Mouse (Mus musculus): ENCODE results near the gene Gpc6. TPM values are rescaled to one million over a fixed set of nuclear protein-coding genes. Genes with fewer than 3 reads are reported as not detected.

Gpc6 gene
- polyA plus RNA-seq, 1 experiment from 2014 or later, result 24.6 TPM

GRCm38 (mm10) chr14:117852266-117852665, 927.2 kb downstream of the Gpc6 start:
- Histone ChIP-seq H3K27ac (replicated peaks) (no peak overlapping the region), H3K4me1 (no peaks in the 10 kb centered on the region), H3K9ac (replicated peaks) (no peak overlapping the region), H3K4me3 (replicated peaks) (no peak overlapping the region), H3K36me3 (no peaks in the 10 kb centered on the region), H3K4me2 (no peak overlapping the region), H3K27me3 (replicated peaks) (no peaks in the 10 kb centered on the region), H3K9me3 (replicated peaks) (no peaks in the 10 kb centered on the region)
- ATAC-seq (ENCODE audit: low FRiP score), result no peak
- 90% methylated on average over 3 of the region's 3 CpGs for WGBS

- H3K36me3 ChIP-seq, result no peaks in the 10 kb centered on the region
- H3K9ac ChIP-seq (replicated peaks), result no peak overlapping the region
- no peaks in the 10 kb centered on the region for H3K4me1 ChIP-seq
- H3K4me2 ChIP-seq, result no peak overlapping the region
- ATAC-seq (ENCODE audit: low FRiP score), result no peak
- H3K27ac ChIP-seq (replicated peaks), result no peak overlapping the region
- 80% methylated on average over 2 of the region's 2 CpGs for WGBS
- no peaks in the 10 kb centered on the region for H3K9me3 ChIP-seq (replicated peaks)
- no peaks in the 10 kb centered on the region for H3K27me3 ChIP-seq (replicated peaks)
- no peak overlapping the region for H3K4me3 ChIP-seq (replicated peaks)
Observed at GRCm38 (mm10) chr14:117852842-117853241, 927.7 kb downstream of the Gpc6 start.

GRCm38 (mm10) chr14:117854498-117854897, 929.4 kb downstream of the Gpc6 start:
- Histone ChIP-seq H3K9me3 (replicated peaks) (no peaks in the 10 kb centered on the region), H3K4me3 (replicated peaks) (no peak overlapping the region), H3K4me2 (no peak overlapping the region), H3K9ac (replicated peaks) (no peak overlapping the region), H3K4me1 (no peaks in the 10 kb centered on the region), H3K27me3 (replicated peaks) (no peaks in the 10 kb centered on the region), H3K27ac (replicated peaks) (no peak overlapping the region), H3K36me3 (no peaks in the 10 kb centered on the region)
- 70% methylated on average over 5 of the region's 5 CpGs for WGBS
- no peak for ATAC-seq (ENCODE audit: low FRiP score)

GRCm38 (mm10) chr14:117871268-117871667, 946.2 kb downstream of the Gpc6 start:
- H3K36me3 ChIP-seq, result no peaks in the 10 kb centered on the region
- no peaks in the 10 kb centered on the region for H3K9me3 ChIP-seq (replicated peaks)
- H3K4me2 ChIP-seq, result no peak overlapping the region
- H3K9ac ChIP-seq (replicated peaks), result no peak overlapping the region
- no peaks in the 10 kb centered on the region for H3K4me1 ChIP-seq
- no peak for ATAC-seq (ENCODE audit: low FRiP score)
- no peaks in the 10 kb centered on the region for H3K27me3 ChIP-seq (replicated peaks)
- H3K4me3 ChIP-seq (replicated peaks), result no peak overlapping the region
- no peak overlapping the region for H3K27ac ChIP-seq (replicated peaks)

- Histone ChIP-seq H3K36me3 (no peaks in the 10 kb centered on the region), H3K9ac (replicated peaks) (no peak overlapping the region), H3K27ac (replicated peaks) (no peak overlapping the region), H3K9me3 (replicated peaks) (no peaks in the 10 kb centered on the region), H3K4me3 (replicated peaks) (no peak overlapping the region), H3K4me2 (no peak overlapping the region), H3K27me3 (replicated peaks) (no peaks in the 10 kb centered on the region), H3K4me1 (no peaks in the 10 kb centered on the region)
- ATAC-seq (ENCODE audit: low FRiP score), result no peak
- WGBS, result 85% methylated on average over 9 of the region's 9 CpGs
Observed at GRCm38 (mm10) chr14:117879313-117879712, 954.2 kb downstream of the Gpc6 start.

GRCm38 (mm10) chr14:117881112-117881511, 956.0 kb downstream of the Gpc6 start:
- Histone ChIP-seq H3K27ac (replicated peaks) (no peak overlapping the region), H3K9ac (replicated peaks) (no peak overlapping the region), H3K27me3 (replicated peaks) (no peaks in the 10 kb centered on the region), H3K4me1 (no peaks in the 10 kb centered on the region), H3K4me2 (no peak overlapping the region), H3K4me3 (replicated peaks) (no peak overlapping the region), H3K9me3 (replicated peaks) (no peaks in the 10 kb centered on the region), H3K36me3 (no peaks in the 10 kb centered on the region)
- ATAC-seq (ENCODE audit: low FRiP score), result no peak
- WGBS, result 70% methylated on average over 6 of the region's 6 CpGs

GRCm38 (mm10) chr14:117882222-117882621, 957.1 kb downstream of the Gpc6 start:
- Histone ChIP-seq H3K9me3 (replicated peaks) (no peaks in the 10 kb centered on the region), H3K27me3 (replicated peaks) (no peaks in the 10 kb centered on the region), H3K4me1 (no peaks in the 10 kb centered on the region), H3K36me3 (no peaks in the 10 kb centered on the region), H3K9ac (replicated peaks) (no peak overlapping the region), H3K4me2 (no peak overlapping the region), H3K4me3 (replicated peaks) (no peak overlapping the region), H3K27ac (replicated peaks) (no peak overlapping the region)
- ATAC-seq (ENCODE audit: low FRiP score), result no peak
- WGBS, result 77% methylated on average over 3 of the region's 3 CpGs

GRCm38 (mm10) chr14:117889653-117890052, 964.5 kb downstream of the Gpc6 start:
- Histone ChIP-seq H3K27me3 (replicated peaks) (no peaks in the 10 kb centered on the region), H3K4me2 (no peak overlapping the region), H3K36me3 (no peaks in the 10 kb centered on the region), H3K9ac (replicated peaks) (no peak overlapping the region), H3K27ac (replicated peaks) (no peak overlapping the region), H3K9me3 (replicated peaks) (no peaks in the 10 kb centered on the region), H3K4me1 (peaks cover under 1% of the 10 kb centered on the region), H3K4me3 (replicated peaks) (no peak overlapping the region)
- no peak for ATAC-seq (ENCODE audit: low FRiP score)
- 46% methylated on average over 2 of the region's 2 CpGs for WGBS

- no peaks in the 10 kb centered on the region for H3K27me3 ChIP-seq (replicated peaks)
- no peak for ATAC-seq (ENCODE audit: low FRiP score)
- H3K4me2 ChIP-seq, result no peak overlapping the region
- WGBS, result 53% methylated on average over 7 of the region's 7 CpGs
- no peaks in the 10 kb centered on the region for H3K9me3 ChIP-seq (replicated peaks)
- no peak overlapping the region for H3K27ac ChIP-seq (replicated peaks)
- no peaks in the 10 kb centered on the region for H3K36me3 ChIP-seq
- H3K9ac ChIP-seq (replicated peaks), result no peak overlapping the region
- H3K4me1 ChIP-seq, result peaks cover 13% of the 10 kb centered on the region
- H3K4me3 ChIP-seq (replicated peaks), result no peak overlapping the region
Observed at GRCm38 (mm10) chr14:117891426-117891825, 966.3 kb downstream of the Gpc6 start.

- Histone ChIP-seq H3K4me2 (no peak overlapping the region), H3K27me3 (replicated peaks) (no peaks in the 10 kb centered on the region), H3K4me1 (peaks cover 13% of the 10 kb centered on the region), H3K4me3 (replicated peaks) (no peak overlapping the region), H3K27ac (replicated peaks) (no peak overlapping the region), H3K9me3 (replicated peaks) (no peaks in the 10 kb centered on the region), H3K9ac (replicated peaks) (no peak overlapping the region), H3K36me3 (no peaks in the 10 kb centered on the region)
- ATAC-seq (ENCODE audit: low FRiP score), result no peak
- 83% methylated on average over 4 of the region's 4 CpGs for WGBS
Observed at GRCm38 (mm10) chr14:117892026-117892425, 966.9 kb downstream of the Gpc6 start.

- peak; percentile 81 for ATAC-seq (ENCODE audit: low FRiP score)
- peak overlapping the region; percentile 57 for H3K4me2 ChIP-seq
- no peaks in the 10 kb centered on the region for H3K9me3 ChIP-seq (replicated peaks)
- H3K27me3 ChIP-seq (replicated peaks), result no peaks in the 10 kb centered on the region
- H3K4me1 ChIP-seq, result peaks cover 13% of the 10 kb centered on the region
- H3K27ac ChIP-seq (replicated peaks), result peak overlapping the region; percentile 85
- peak overlapping the region; percentile 32 for H3K4me3 ChIP-seq (replicated peaks)
- 32% methylated on average over 10 of the region's 10 CpGs for WGBS
- peak overlapping the region; percentile 39 for H3K9ac ChIP-seq (replicated peaks)
- H3K36me3 ChIP-seq, result no peaks in the 10 kb centered on the region
Observed at GRCm38 (mm10) chr14:117894869-117895538, 969.9 kb downstream of the Gpc6 start.

GRCm38 (mm10) chr14:117895539-117895912, 970.4 kb downstream of the Gpc6 start:
- ATAC-seq (ENCODE audit: low FRiP score), result peak; percentile 72
- peak overlapping the region; percentile 32 for H3K4me3 ChIP-seq (replicated peaks)
- H3K36me3 ChIP-seq, result no peaks in the 10 kb centered on the region
- peak overlapping the region; percentile 57 for H3K4me2 ChIP-seq
- WGBS, result 25% methylated on average over 16 of the region's 16 CpGs
- H3K9ac ChIP-seq (replicated peaks), result peak overlapping the region; percentile 39
- no peaks in the 10 kb centered on the region for H3K9me3 ChIP-seq (replicated peaks)
- peak overlapping the region; percentile 85 for H3K27ac ChIP-seq (replicated peaks)
- H3K4me1 ChIP-seq, result peaks cover 13% of the 10 kb centered on the region
- H3K27me3 ChIP-seq (replicated peaks), result no peaks in the 10 kb centered on the region
